ENCODE assay signal across 13 mouse cellular contexts in genomic region chr13:59992780-59993501, GRCm38 (mm10).
A peak's percentile ranks its signal among the peaks of the same experiment; 100 is the strongest.
DNase-seq lines count a peak whose midpoint lies in the region; ATAC-seq and TF ChIP-seq lines count a peak whose summit lies in the region.
"Had no signal": no experiment of that assay in that cellular context is flagged by ENCODE, and none has a peak within 500 bp of the region (broad histone marks: within the 10 kb centered on the region; RNA-seq: fewer than 3 reads in every experiment).

No protein-coding gene starts in this region.

- ATAC-seq in kidney, embryonic 15.5 days (replicated peaks; ENCODE audit: low FRiP score): no peak
- ATAC-seq in embryonic facial prominence, embryonic 11.5 days (replicated peaks; ENCODE audit: insufficient number of reproducible peaks, low FRiP score, low TSS enrichment, low read depth): peak; percentile 49
- peak; percentile 76 for ATAC-seq in heart, postnatal 0 days (ENCODE audit: insufficient read depth, low read depth)
- ATAC-seq in midbrain, embryonic 16.5 days: peak; percentile 56; the same call in 1 of the 2 replicates
- ATAC-seq: liver, embryonic 12.5 days had no signal

- TF ChIP-seq EP300 in heart, postnatal 0 days (IDR thresholded peaks at IDR 0.05; ENCODE audit: low read depth): no peak

- peak; percentile 16 for DNase-seq in kidney, adult 11 months
- peak; percentile 61 for DNase-seq in embryonic facial prominence, embryonic 11.5 days (ENCODE audit: low spot score)
- peak; percentile 41 for DNase-seq in heart, postnatal 0 days (ENCODE audit: low spot score)
- no peak for DNase-seq in cerebellum, postnatal 25 days
- no peak for DNase-seq in right cerebral cortex, adult 2 months (ENCODE audit: low spot score in 2 of 2)
- DNase-seq in cerebellum, adult 9-11 months: no peak
- DNase-seq: cerebellum, postnatal 36 days; lung, postnatal 36 days; right cerebral cortex, adult 18-20 months had no signal

- peaks cover 31% of the 10 kb centered on the region for H3K4me1 ChIP-seq in kidney, embryonic 15.5 days
- H3K4me1 ChIP-seq in embryonic facial prominence, embryonic 11.5 days (ENCODE audit: control insufficient read depth, insufficient read depth, low read length): no peaks in the 10 kb centered on the region; the same call in 1 of the 2 replicates
- peaks cover 8% of the 10 kb centered on the region; the same call in 1 of the 2 replicates for H3K4me1 ChIP-seq in heart, postnatal 0 days (ENCODE audit: control insufficient read depth, insufficient read depth)
- no peaks in the 10 kb centered on the region for H3K4me1 ChIP-seq in midbrain, embryonic 16.5 days (ENCODE audit: control insufficient read depth, insufficient read depth, low read length)
- H3K4me1 ChIP-seq: liver, embryonic 12.5 days had no signal

- H3K36me3 ChIP-seq in kidney, embryonic 15.5 days: no peaks in the 10 kb centered on the region
- no peaks in the 10 kb centered on the region for H3K36me3 ChIP-seq in embryonic facial prominence, embryonic 11.5 days (replicated peaks; ENCODE audit: control insufficient read depth, insufficient read depth, low read depth, low read length)
- no peaks in the 10 kb centered on the region for H3K36me3 ChIP-seq in heart, postnatal 0 days (replicated peaks; ENCODE audit: control insufficient read depth, insufficient read depth, low read length)
- H3K36me3 ChIP-seq in midbrain, embryonic 16.5 days (ENCODE audit: control insufficient read depth, insufficient read depth, low read length): no peaks in the 10 kb centered on the region
- H3K36me3 ChIP-seq: liver, embryonic 12.5 days had no signal

- H3K9ac ChIP-seq in kidney, embryonic 15.5 days: no peak overlapping the region
- no peak overlapping the region for H3K9ac ChIP-seq in embryonic facial prominence, embryonic 11.5 days (replicated peaks; ENCODE audit: low read length)
- H3K9ac ChIP-seq in heart, postnatal 0 days (replicated peaks; ENCODE audit: low read depth, low read length): no peak overlapping the region
- H3K9ac ChIP-seq in midbrain, embryonic 16.5 days (ENCODE audit: low read depth, low read length): no peak overlapping the region
- H3K9ac ChIP-seq: liver, embryonic 12.5 days had no signal

- TF ChIP-seq CTCF in heart, postnatal 0 days (IDR thresholded peaks at IDR 0.05; ENCODE audit: low read depth): no peak

- WGBS in kidney, embryonic 15.5 days: 54% methylated on average over 11 of the region's 11 CpGs
- 13% methylated on average over 11 of the region's 11 CpGs for WGBS in embryonic facial prominence, embryonic 11.5 days
- 32% methylated on average over 11 of the region's 11 CpGs for WGBS in heart, postnatal 0 days
- 37% methylated on average over 11 of the region's 11 CpGs for WGBS in midbrain, embryonic 16.5 days

- H3K4me2 ChIP-seq in kidney, embryonic 15.5 days: no peak overlapping the region
- no peak overlapping the region for H3K4me2 ChIP-seq in embryonic facial prominence, embryonic 11.5 days (ENCODE audit: low read depth, low read length)
- 0 out of 2 replicates have a peak overlapping the region, but pooled peaks have one; percentile 10 for H3K4me2 ChIP-seq in heart, postnatal 0 days (ENCODE audit: low read depth, low read length)
- H3K4me2 ChIP-seq in midbrain, embryonic 16.5 days (ENCODE audit: low read length): no peak overlapping the region
- H3K4me2 ChIP-seq: liver, embryonic 12.5 days had no signal

- H3K27ac ChIP-seq in kidney, embryonic 15.5 days: no peak overlapping the region
- H3K27ac ChIP-seq in embryonic facial prominence, embryonic 11.5 days (replicated peaks; ENCODE audit: low read depth, low read length): no peak overlapping the region
- H3K27ac ChIP-seq in heart, postnatal 0 days (ENCODE audit: low read depth): no peak overlapping the region
- no peak overlapping the region for H3K27ac ChIP-seq in midbrain, embryonic 16.5 days (ENCODE audit: low read length)
- H3K27ac ChIP-seq: heart, adult 2 months; liver, embryonic 12.5 days had no signal

- H3K9me3 ChIP-seq in kidney, embryonic 15.5 days (replicated peaks): no peaks in the 10 kb centered on the region
- H3K9me3 ChIP-seq in embryonic facial prominence, embryonic 11.5 days (replicated peaks; ENCODE audit: control insufficient read depth, low read length): no peaks in the 10 kb centered on the region
- 0 out of 2 replicates have a peak, but pooled peaks cover under 1% of the 10 kb centered on the region for H3K9me3 ChIP-seq in heart, postnatal 0 days (replicated peaks; ENCODE audit: control insufficient read depth, low read length)
- H3K9me3 ChIP-seq in midbrain, embryonic 16.5 days (replicated peaks; ENCODE audit: control insufficient read depth, low read length, poor library complexity, severe bottlenecking): no peaks in the 10 kb centered on the region
- H3K9me3 ChIP-seq: liver, embryonic 12.5 days had no signal

- H3K4me3 ChIP-seq in kidney, embryonic 15.5 days (replicated peaks): no peak overlapping the region
- no peak overlapping the region for H3K4me3 ChIP-seq in embryonic facial prominence, embryonic 11.5 days (ENCODE audit: low read depth, low read length)
- no peak overlapping the region for H3K4me3 ChIP-seq in heart, postnatal 0 days (ENCODE audit: low read depth, low read length)
- H3K4me3 ChIP-seq in midbrain, embryonic 16.5 days (ENCODE audit: low read depth, low read length): no peak overlapping the region
- H3K4me3 ChIP-seq: heart, adult 2 months; liver, embryonic 12.5 days had no signal

- H3K27me3 ChIP-seq in kidney, embryonic 15.5 days: no peaks in the 10 kb centered on the region
- no peaks in the 10 kb centered on the region for H3K27me3 ChIP-seq in embryonic facial prominence, embryonic 11.5 days (ENCODE audit: control insufficient read depth, insufficient read depth, low read length)
- no peaks in the 10 kb centered on the region for H3K27me3 ChIP-seq in heart, postnatal 0 days (ENCODE audit: control insufficient read depth, insufficient read depth, low read length)
- H3K27me3 ChIP-seq in midbrain, embryonic 16.5 days (ENCODE audit: control insufficient read depth, insufficient read depth, low read depth, low read length): no peaks in the 10 kb centered on the region
- H3K27me3 ChIP-seq: liver, embryonic 12.5 days had no signal

Comparison
In these comparisons a context has a peak if more than half of its experiments do, and no peak if none do; other contexts are left out.
1. DNase-seq: peak in kidney, adult 11 months (single experiment), embryonic facial prominence, embryonic 11.5 days (single experiment) and heart, postnatal 0 days (single experiment); none in cerebellum, postnatal 25 days (0 of 2), right cerebral cortex, adult 2 months (0 of 2) and cerebellum, adult 9-11 months (single experiment).